ENCODE assay signal across 17 mouse cellular contexts in the genomic region with DNA sequence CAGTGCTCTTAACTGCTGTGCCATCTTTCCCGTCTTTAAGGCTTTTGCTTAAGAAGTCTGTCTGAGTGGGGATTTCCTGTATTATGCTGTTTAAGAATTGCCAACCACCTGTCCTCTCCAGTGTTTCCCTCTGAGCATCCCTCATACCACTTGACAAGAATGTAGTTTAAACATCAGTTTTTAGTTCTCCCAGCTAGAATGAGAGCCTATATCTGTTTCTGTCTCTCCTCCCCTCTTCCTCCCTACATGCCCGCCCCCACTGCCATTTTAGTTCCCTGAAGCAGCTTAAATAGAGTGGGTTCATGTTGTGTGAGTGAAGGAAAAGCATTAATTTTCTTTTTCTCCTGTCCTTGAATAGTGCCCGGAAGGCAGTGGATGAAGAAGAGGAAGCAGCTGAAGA.
"Had no signal": no experiment of that assay in that cellular context is flagged by ENCODE, and none has a peak within 500 bp of the region (broad histone marks: within the 10 kb centered on the region; RNA-seq: fewer than 3 reads in every experiment).

No protein-coding gene starts in this region.

- H3K4me3 ChIP-seq: neural tube, embryonic 12.5 days; neural tube, embryonic 13.5 days; neural tube, embryonic 15.5 days; stomach, embryonic 15.5 days had no signal

- DNase-seq: retina, postnatal 1 day; right cerebral cortex, adult 18-20 months; right cerebral cortex, postnatal 14 days; right cerebral cortex, postnatal 25 days; right cerebral cortex, postnatal 4 days; spleen, adult 18-20 months; thymus, adult 18-20 months; thymus, adult 2 months; thymus, postnatal 14 days; thymus, postnatal 25 days; thymus, postnatal 36 days; thymus, postnatal 4 days had no signal

- H3K4me1 ChIP-seq: neural tube, embryonic 12.5 days; neural tube, embryonic 13.5 days; neural tube, embryonic 15.5 days; stomach, embryonic 15.5 days had no signal

- H3K27ac ChIP-seq: neural tube, embryonic 12.5 days; neural tube, embryonic 13.5 days; neural tube, embryonic 15.5 days; stomach, embryonic 15.5 days; stomach, postnatal 0 days had no signal
